Mouse (Mus musculus) MN1 (cell line): Measurements from ENCODE around the gene Gipr.
"Not testable (repeated sequence)": the region's sequence is repeated elsewhere in the genome, so short reads cannot be mapped to it uniquely, and the experiment has no call there.

ENCODE experiments used
- DNase-seq: peaks from one replicate; pipeline ENCODE4 v3.0.0-alpha.2; 2016; ENCODE audit warnings: low spot score

Gene Gipr

DNA sequence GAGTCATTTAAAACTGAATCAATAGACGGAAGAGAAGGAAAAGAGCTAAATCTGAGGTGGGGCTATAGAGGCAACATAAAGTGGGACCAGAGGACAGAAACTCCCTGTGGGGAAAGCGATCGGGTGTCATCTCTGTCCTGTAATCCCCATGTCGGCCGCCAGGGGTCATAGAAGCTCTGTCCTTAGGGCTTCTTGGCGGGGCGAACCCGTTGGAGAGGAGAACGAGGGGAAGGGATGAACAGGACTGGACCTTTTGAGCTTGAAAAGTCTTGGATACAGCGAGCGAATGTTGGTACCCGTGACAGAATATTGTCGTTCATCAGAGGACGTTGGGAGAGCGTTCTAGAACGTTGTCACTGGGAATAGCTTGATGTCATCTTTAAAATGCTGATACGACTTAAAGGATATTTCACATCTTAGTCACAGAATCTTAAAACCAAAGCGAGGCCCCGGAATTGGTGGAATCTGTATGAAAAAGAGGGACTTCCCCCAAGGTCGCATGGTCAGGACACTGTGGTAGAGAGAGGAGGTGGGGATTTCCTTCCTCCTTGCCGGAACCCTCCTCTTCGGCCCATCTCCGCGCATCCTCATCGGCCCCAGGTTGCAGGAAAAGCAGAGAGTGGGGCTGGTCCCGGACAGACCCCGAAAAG is 12.6 kb upstream of the Gipr start:
- no peak for DNase-seq

DNA sequence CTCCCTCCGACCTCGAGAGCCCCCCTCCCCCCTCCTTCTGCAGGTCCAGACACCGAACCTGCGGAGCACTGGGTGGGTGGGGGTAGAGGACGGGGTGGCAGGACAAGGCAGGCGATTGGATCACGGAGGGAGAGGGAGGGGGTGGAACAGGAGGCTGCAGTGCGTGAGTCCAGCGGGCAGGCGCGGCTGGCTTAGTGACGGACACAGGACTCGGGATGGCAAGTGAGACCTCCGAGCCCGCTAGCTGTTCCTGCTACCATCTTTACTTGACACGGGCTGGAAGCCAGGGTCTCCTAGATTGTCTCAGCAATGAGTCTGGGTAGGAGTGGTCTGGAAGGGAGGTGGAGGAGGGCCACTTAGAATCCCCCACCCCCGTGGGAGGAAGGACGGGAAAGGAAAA is 12.1 kb upstream of the Gipr start:
- DNase-seq: no peak

DNA sequence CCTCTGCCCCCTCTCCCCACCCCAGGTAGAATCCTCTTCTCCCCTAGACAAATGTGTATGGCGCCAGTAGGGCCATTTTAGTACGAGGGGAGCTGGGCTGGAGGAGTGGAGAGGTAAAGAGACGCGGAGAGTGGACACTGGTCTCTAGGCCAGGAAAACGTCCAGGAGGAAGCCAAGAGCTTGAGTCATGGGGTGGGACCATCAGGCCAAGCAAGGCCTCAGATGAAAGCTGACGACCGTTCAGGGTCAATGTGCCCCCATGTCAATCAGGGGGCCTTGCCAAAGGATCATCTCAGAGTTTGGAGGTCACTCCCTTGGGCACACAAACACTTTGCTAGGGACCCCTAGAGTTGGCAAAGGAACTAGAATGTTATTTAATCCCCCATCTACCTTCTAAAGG is 11.3 kb upstream of the Gipr start:
- DNase-seq: no peak

DNA sequence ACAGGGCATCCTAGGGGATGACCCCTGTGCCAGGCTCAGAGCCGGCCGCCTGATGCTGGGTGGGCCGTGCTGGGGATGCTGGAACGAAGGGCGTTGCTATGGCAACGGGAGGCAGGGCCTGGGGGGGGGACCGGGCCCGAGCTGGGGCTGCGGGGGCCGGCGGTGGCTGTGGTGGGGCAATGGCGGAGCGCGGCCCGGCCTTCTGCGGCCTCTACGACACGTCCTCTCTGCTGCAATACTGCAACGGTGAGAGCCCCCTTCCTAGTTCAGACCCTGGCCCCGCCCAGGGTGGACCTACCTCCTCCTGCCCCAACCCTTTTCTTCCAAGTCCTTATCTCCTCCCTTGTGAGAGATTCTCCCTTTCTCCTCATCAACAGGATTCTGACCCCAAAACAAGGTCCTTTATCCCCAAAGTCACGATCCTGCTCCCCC is 10.6 kb upstream of the Gipr start:
- no peak for DNase-seq

GRCm38 (mm10) chr7:19175708-19176515 is 10.0 kb upstream of the Gipr start, which contains the start of gene Eml2:
TSS of gene Eml2 (plus strand) at chr7:19176421.
- peak; percentile 66 for DNase-seq

GRCm38 (mm10) chr7:19172874-19173273 is 6.9 kb upstream of the Gipr start:
- DNase-seq: peak; percentile 79

- DNase-seq: no peak
These were observed 5.9 kb upstream of the Gipr start for GRCm38 (mm10) chr7:19171831-19172230.

DNA sequence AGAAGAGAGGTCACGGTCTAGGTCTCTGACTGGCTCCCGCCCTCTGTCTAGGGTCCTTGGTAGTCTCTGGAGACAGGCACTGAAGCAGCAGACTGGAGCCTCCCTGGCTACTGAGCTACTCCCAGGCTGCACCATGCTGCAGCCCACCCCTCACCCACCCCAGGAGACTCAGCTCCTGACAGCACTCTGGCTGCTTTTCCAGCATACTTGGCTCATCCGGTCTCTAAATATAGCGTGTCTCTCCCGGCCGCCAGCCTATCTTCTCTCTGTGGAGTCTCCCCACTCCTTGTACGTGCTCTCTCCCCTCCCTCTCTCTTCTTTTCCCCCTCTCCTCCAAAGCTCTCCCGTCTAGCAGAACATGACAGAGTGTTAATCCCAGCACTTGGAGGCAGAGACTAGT is 4.2 kb upstream of the Gipr start:
- no peak for DNase-seq

DNA sequence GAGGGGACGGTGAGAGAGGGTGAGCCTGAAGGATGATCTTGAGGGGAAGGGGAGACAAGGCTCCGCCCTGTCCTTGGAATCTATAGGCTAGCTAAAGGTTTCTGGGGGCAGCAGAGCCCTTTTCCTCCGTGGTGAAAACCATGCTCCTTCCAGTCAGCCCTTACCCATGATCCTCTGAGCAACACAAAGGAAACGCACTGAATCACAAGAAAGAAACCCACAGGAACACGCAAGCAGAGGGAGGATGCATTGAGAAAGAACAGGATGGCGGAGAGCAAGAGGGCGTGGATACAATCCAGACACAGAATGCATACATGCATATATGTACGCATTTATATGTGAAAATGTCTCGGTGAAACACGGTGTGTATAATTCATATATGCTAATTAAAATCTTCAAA is 3.6 kb upstream of the Gipr start:
- DNase-seq: no peak

GRCm38 (mm10) chr7:19166990-19167389 is 1.1 kb upstream of the Gipr start:
- DNase-seq: no peak

DNA sequence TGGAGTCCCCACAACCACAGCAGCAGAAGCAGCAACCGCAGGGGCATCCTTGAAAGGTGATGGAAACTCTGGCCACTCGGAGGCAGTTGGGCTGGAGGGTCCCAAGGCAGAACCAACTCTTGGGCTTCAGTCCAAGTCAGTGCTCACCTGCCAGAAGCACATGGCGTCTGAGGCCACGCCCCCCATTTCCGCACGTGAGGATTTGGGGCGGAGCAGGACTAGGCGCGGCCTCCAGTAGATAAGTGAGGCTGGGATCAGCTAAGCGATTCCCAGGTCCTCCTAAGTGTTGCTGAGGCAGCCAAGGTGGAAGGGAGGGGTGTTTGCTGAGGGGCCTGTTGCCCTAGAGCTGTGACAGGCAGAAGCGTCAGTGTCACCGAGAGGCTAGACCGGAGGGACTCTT is 949 bp downstream of the Gipr start:
- DNase-seq: peak; percentile 61

GRCm38 (mm10) chr7:19164189-19164588 is 1.7 kb downstream of the Gipr start:
- DNase-seq: peak; percentile 63

- DNase-seq: no peak
These were observed 2.2 kb downstream of the Gipr start for GRCm38 (mm10) chr7:19163752-19164151.

- no peak for DNase-seq
These were observed 3.0 kb downstream of the Gipr start for GRCm38 (mm10) chr7:19162928-19163327.

DNA sequence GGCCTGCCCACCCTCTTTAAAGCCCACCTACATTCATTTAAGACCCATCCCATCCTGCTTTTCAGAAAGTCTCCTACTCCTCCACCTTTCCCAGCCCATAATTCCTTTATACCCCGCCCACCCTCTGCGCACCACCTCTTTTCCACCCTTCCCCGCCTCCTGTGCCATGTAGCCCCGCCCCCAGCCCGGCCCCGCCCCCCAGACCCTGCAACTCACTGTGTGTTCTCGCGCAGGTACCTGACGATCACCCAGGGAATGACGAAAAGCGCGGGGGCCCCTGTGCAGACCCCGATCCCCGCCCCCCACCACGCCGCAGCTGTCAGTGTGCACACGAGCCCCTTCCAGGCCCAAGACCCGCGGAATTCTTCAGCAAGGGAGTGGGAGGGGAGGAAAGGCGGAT is 5.8 kb downstream of the Gipr start:
- no peak for DNase-seq

- DNase-seq: no peak
These were observed 6.5 kb downstream of the Gipr start for GRCm38 (mm10) chr7:19159411-19159810.

DNA sequence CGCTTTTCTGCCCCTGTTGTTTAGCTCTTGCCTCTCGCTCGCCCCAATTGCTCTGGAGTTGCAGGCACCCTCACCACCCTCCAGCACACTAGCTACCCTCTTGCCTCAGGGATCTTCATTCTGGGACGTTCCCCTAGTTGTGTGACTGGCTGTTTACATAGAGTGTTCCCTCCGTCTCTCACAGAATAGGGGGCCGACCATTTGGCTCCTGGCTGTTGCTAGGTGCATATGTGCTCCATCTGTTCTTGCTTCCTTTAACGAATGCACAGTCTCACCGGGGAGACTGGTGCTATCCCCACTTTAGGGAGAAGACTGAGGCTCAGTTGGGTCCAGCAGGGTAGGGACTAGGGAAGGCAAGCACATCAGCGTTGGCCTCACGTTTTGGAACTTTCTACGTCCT is 7.3 kb downstream of the Gipr start:
- no peak for DNase-seq

- DNase-seq: peak; percentile 82
These were observed 8.6 kb downstream of the Gipr start for GRCm38 (mm10) chr7:19157160-19157800.

GRCm38 (mm10) chr7:19155825-19156475 is 10.0 kb downstream of the Gipr start:
- DNase-seq: peak; percentile 82

- no peak for DNase-seq
These were observed 11.1 kb downstream of the Gipr start for GRCm38 (mm10) chr7:19154796-19155195.

GRCm38 (mm10) chr7:19151121-19151520 is 14.8 kb downstream of the Gipr start:
- DNase-seq: not testable (repeated sequence)

GRCm38 (mm10) chr7:19149626-19150025 is 16.3 kb downstream of the Gipr start, which contains the start of gene Snrpd2:
TSS of gene Snrpd2 (plus strand) at chr7:19149722.
- DNase-seq: peak; percentile 96
